Mouse (Mus musculus): Measurements from ENCODE around the gene Pard6a. TPM values are rescaled to one million over a fixed set of nuclear protein-coding genes. Genes with fewer than 3 reads are reported as not detected.
A peak's percentile ranks its signal among the peaks of the same experiment; 100 is the strongest.

Pard6a gene
- total RNA-seq, 2 experiments from 2014 or later, result 5.0 to 6.0 TPM

GRCm38 (mm10) chr8:105727397-105728124 is 26.6 kb downstream of the Pard6a start:
- intact Hi-C loops (cut with DNase I), result no loop called here
- Histone ChIP-seq H3K4me3 (peak overlapping the region; percentile 63), H3K27ac (peak overlapping the region; percentile 87)
- TF ChIP-seq CTCF (IDR thresholded peaks at IDR 0.05), result no peak
- peak; percentile 53 for DNase-seq

DNA sequence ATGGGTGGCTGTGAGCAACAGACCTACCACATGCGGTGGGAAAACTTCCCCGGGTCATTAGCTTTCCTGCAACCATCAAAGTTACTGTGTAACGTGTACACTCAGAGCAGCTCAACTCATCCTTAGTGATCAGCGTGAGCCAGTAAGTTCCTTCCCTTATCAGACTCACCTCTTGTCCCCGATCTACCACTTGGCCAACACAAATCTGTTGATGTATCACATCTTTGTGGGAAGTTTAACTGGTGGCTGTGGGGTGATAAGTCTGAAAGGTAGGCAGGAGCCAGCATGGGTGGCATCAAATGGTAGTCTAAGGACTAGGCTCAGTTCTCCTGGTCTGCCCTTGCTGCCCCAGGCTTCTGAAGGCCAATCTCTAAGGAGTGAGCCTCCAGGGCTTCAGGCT is 31.2 kb downstream of the Pard6a start:
- Histone ChIP-seq H3K4me3 (no peak overlapping the region), H3K27ac (no peak overlapping the region)
- DNase-seq, result no peak
- intact Hi-C loops (cut with DNase I), result no loop called here
- no peak for TF ChIP-seq CTCF (IDR thresholded peaks at IDR 0.05)

DNA sequence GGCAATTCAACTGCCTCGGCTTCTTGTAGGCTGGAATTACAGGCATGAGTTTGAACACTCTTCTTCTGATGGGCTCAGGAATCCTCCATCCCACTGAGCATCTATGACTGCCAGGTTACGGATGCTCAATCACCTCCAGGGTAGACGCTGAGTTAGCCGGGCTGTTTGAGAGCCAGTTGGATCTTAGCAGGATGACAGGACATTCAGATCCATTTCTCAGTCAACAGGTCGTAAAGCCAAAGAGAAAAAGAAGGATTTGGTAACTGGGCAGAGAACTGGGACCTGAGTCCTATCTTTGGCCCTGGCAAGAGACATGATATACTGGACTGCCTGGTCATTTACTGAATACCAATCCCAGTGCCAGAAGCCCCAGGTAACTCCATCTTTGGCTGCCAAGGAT is 38.3 kb downstream of the Pard6a start:
- intact Hi-C loops (cut with DNase I), result no loop called here
- peak; percentile 67 for DNase-seq
- no peak for TF ChIP-seq CTCF (IDR thresholded peaks at IDR 0.05)

GRCm38 (mm10) chr8:105743301-105743700 is 42.4 kb downstream of the Pard6a start:
- DNase-seq, result no peak
- Histone ChIP-seq H3K4me3 (peak overlapping the region; percentile 41), H3K27ac (peak overlapping the region; percentile 90)
- no peak for TF ChIP-seq CTCF (IDR thresholded peaks at IDR 0.05)
- intact Hi-C loops (cut with DNase I), result no loop called here

More for the DNA sequence above, 38.3 kb downstream of the Pard6a start:
- H3K27ac ChIP-seq, result peak overlapping the region; percentile 76
- no peak overlapping the region for H3K4me3 ChIP-seq

- intact Hi-C loops (cut with DNase I), result no loop called here
- no peak for TF ChIP-seq CTCF (IDR thresholded peaks at IDR 0.05)
- H3K27ac ChIP-seq, result peak overlapping the region; percentile 33
- DNase-seq, result peak; percentile 64
- H3K4me3 ChIP-seq, result peak overlapping the region; percentile 31
These were observed 49.7 kb downstream of the Pard6a start for GRCm38 (mm10) chr8:105750606-105751005.

Other genes with a start within 250 kb of the Pard6a start
- gene Tppp3, start 229.6 kb upstream of the Pard6a start, total RNA-seq (2021), result 10 to 100 TPM; 52.8 to 53.4 TPM
- gene Zdhhc1, start 204.2 kb upstream of the Pard6a start, total RNA-seq (2021), result 10 to 100 TPM in 1 of 2 experiments, 1 to 10 TPM in 1; 9.6 to 11.2 TPM
- not detected for gene Hsd11b2, start 182.4 kb upstream of the Pard6a start, total RNA-seq (2021)
- gene Atp6v0d1, start 135.1 kb upstream of the Pard6a start, total RNA-seq (2021), result 10 to 100 TPM; 40.3 to 41.6 TPM
- gene Ripor1, start 95.9 kb upstream of the Pard6a start, total RNA-seq (2021), result 10 to 100 TPM; 15.7 to 20.6 TPM
- gene Ctcf, start 64.6 kb upstream of the Pard6a start, total RNA-seq (2021), result 10 to 100 TPM; 33.2 to 42.6 TPM
- under 1 TPM in 1 of 2 experiments, not detected in 1; 0.75 TPM for gene Agrp, start 63.8 kb upstream of the Pard6a start, total RNA-seq (2021)
- under 1 TPM in 1 of 2 experiments, not detected in 1; 0.17 TPM for gene Carmil2, start 14.9 kb upstream of the Pard6a start, total RNA-seq (2021)
- gene Acd, start within 50 bp of the Pard6a start, total RNA-seq (2021), result 1 to 10 TPM; 4.2 to 5.3 TPM
- gene 4933405L10Rik, start 6.5 kb downstream of the Pard6a start, total RNA-seq (2021), result not detected
- under 1 TPM; 0.47 to 0.69 TPM for gene Enkd1, start 7.1 kb downstream of the Pard6a start, total RNA-seq (2021)
- 1 to 10 TPM; 7.2 to 7.4 TPM for gene Gfod2, start 57.5 kb downstream of the Pard6a start, total RNA-seq (2021)
- gene Ranbp10, start 126.2 kb downstream of the Pard6a start, total RNA-seq (2021), result 10 to 100 TPM; 23.0 to 24.3 TPM
- gene Tsnaxip1, start 126.6 kb downstream of the Pard6a start, total RNA-seq (2021), result not detected
- 1 to 10 TPM; 1.0 to 1.8 TPM for gene Cenpt, start 152.1 kb downstream of the Pard6a start, total RNA-seq (2021)
- 10 to 100 TPM; 21.9 to 25.0 TPM for gene Thap11, start 154.0 kb downstream of the Pard6a start, total RNA-seq (2021)
- 10 to 100 TPM; 39.2 to 43.4 TPM for gene Nutf2, start 159.4 kb downstream of the Pard6a start, total RNA-seq (2021)
- 10 to 100 TPM; 19.7 TPM for gene Edc4, start 179.7 kb downstream of the Pard6a start, total RNA-seq (2021)
- gene Nrn1l, start 192.4 kb downstream of the Pard6a start, total RNA-seq (2021), result under 1 TPM in 1 of 2 experiments, not detected in 1; 0.95 TPM
- 10 to 100 TPM; 11.3 to 12.8 TPM for gene Pskh1, start 199.3 kb downstream of the Pard6a start, total RNA-seq (2021)
- not detected for gene Ctrl, start 232.7 kb downstream of the Pard6a start, total RNA-seq (2021)
- 10 to 100 TPM; 17.9 to 26.1 TPM for gene Psmb10, start 237.3 kb downstream of the Pard6a start, total RNA-seq (2021)
- gene Lcat, start 242.2 kb downstream of the Pard6a start, total RNA-seq (2021), result under 1 TPM; 0.23 to 0.33 TPM